Mouse (Mus musculus) limb, embryonic 10.5 days (tissue): ENCODE measurements around the gene Dscam. TPM values are rescaled to one million over a fixed set of nuclear protein-coding genes. Genes with fewer than 3 reads are reported as not detected.

ENCODE experiments used
- DNase-seq: peaks from one replicate; pipeline ENCODE4 v3.0.0-alpha.2; 2017; ENCODE audit warnings: low spot score
- H3K27ac ChIP-seq: fragments of 300-500 bp; sonication (generic); 2 replicates; pipeline ENCODE4 v1.5.1; 2016; ENCODE audit warnings: mild to moderate bottlenecking
- H3K27me3 ChIP-seq: fragments of 300-500 bp; sonication (generic); 2 replicates; pipeline ENCODE4 v1.6.1; 2016; ENCODE audit warnings: low read depth, mild to moderate bottlenecking; ENCODE audit not compliant: poor library complexity, severe bottlenecking
- H3K36me3 ChIP-seq: fragments of 300-500 bp; sonication (generic); 2 replicates; pipeline ENCODE4 v1.6.1; 2016; ENCODE audit warnings: mild to moderate bottlenecking, moderate library complexity
- H3K4me1 ChIP-seq: fragments of 300-500 bp; sonication (generic); 2 replicates; pipeline ENCODE4 v1.6.1; 2016
- H3K4me3 ChIP-seq: fragments of 300-500 bp; sonication (generic); 2 replicates; pipeline ENCODE4 v1.5.1; 2016; ENCODE audit warnings: mild to moderate bottlenecking, moderate library complexity
- H3K9me3 ChIP-seq: fragments of 300-500 bp; sonication (generic); replicated peaks from 2 replicates; pipeline ENCODE4 v1.6.1; 2016; ENCODE audit warnings: mild to moderate bottlenecking
- WGBS: fragments of 180-500 bp; shearing (Covaris S2); methylation state at CpG from one replicate; pipeline ENCODE4 v1.1.7; 2016; 5-methylcytosine and 5-hydroxymethylcytosine counted together
- polyA plus RNA-seq: library from polyadenylated mRNA; unstranded; fragments of >200 nt; fragmentation: Nextera tagmentation; extraction: Ambion mirVana; gene quantifications from 2 replicates; pipeline ENCODE4 v1.2.1, GENCODE M21; 2016

Dscam gene
- polyA plus RNA-seq, 1 experiment from 2014 or later = not detected

- Histone ChIP-seq H3K4me3 (no peak overlapping the region), H3K36me3 (no peaks in the 10 kb centered on the region), H3K27me3 (no peaks in the 10 kb centered on the region), H3K27ac (no peak overlapping the region), H3K9me3 (no peaks in the 10 kb centered on the region), H3K4me1 (0 out of 2 replicates have a peak, but pooled peaks cover 6% of the 10 kb centered on the region)
- 70% methylated on average over 5 of the region's 5 CpGs for WGBS
- DNase-seq = no peak
Observed at GRCm38 (mm10) chr16:96724591-96724990, 446.0 kb downstream of the Dscam start.

- H3K4me3 ChIP-seq = no peak overlapping the region
- no peak overlapping the region for H3K27ac ChIP-seq
- no peak for DNase-seq
- H3K4me1 ChIP-seq = 0 out of 2 replicates have a peak, but pooled peaks cover 6% of the 10 kb centered on the region
- 78% methylated on average over 3 of the region's 3 CpGs for WGBS
- no peaks in the 10 kb centered on the region for H3K9me3 ChIP-seq
- no peaks in the 10 kb centered on the region for H3K27me3 ChIP-seq
- H3K36me3 ChIP-seq = no peaks in the 10 kb centered on the region
Observed at GRCm38 (mm10) chr16:96724123-96724522, 446.4 kb downstream of the Dscam start.

- H3K4me3 ChIP-seq = no peak overlapping the region
- no peaks in the 10 kb centered on the region for H3K9me3 ChIP-seq
- no peak for DNase-seq
- WGBS = 84% methylated on average over 2 of the region's 2 CpGs
- H3K27me3 ChIP-seq = no peaks in the 10 kb centered on the region
- no peaks in the 10 kb centered on the region for H3K36me3 ChIP-seq
- no peak overlapping the region for H3K27ac ChIP-seq
- H3K4me1 ChIP-seq = 0 out of 2 replicates have a peak, but pooled peaks cover 6% of the 10 kb centered on the region
Observed at GRCm38 (mm10) chr16:96723066-96723669, 447.4 kb downstream of the Dscam start.

- WGBS = 73% methylated on average over 3 of the region's 3 CpGs
- Histone ChIP-seq H3K27ac (no peak overlapping the region), H3K27me3 (no peaks in the 10 kb centered on the region)
Observed at GRCm38 (mm10) chr16:96722135-96722534, 448.4 kb downstream of the Dscam start.

GRCm38 (mm10) chr16:96721241-96721640 lies 449.3 kb downstream of the Dscam start:
- Histone ChIP-seq H3K9me3 (no peaks in the 10 kb centered on the region), H3K27ac (no peak overlapping the region), H3K36me3 (no peaks in the 10 kb centered on the region), H3K27me3 (no peaks in the 10 kb centered on the region), H3K4me3 (no peak overlapping the region), H3K4me1 (0 out of 2 replicates have a peak, but pooled peaks cover 6% of the 10 kb centered on the region)
- WGBS = 74% methylated on average over 9 of the region's 9 CpGs
- DNase-seq = no peak

More at GRCm38 (mm10) chr16:96722135-96722534, 448.4 kb downstream of the Dscam start:
- Histone ChIP-seq H3K4me3 (no peak overlapping the region), H3K9me3 (no peaks in the 10 kb centered on the region), H3K36me3 (no peaks in the 10 kb centered on the region), H3K4me1 (0 out of 2 replicates have a peak, but pooled peaks cover 6% of the 10 kb centered on the region)
- no peak for DNase-seq

- no peaks in the 10 kb centered on the region for H3K27me3 ChIP-seq
- 0 out of 2 replicates have a peak, but pooled peaks cover 6% of the 10 kb centered on the region for H3K4me1 ChIP-seq
- no peak overlapping the region for H3K4me3 ChIP-seq
- H3K36me3 ChIP-seq = no peaks in the 10 kb centered on the region
- no peak overlapping the region for H3K27ac ChIP-seq
- H3K9me3 ChIP-seq = no peaks in the 10 kb centered on the region
- WGBS = 77% methylated on average over 5 of the region's 5 CpGs
- no peak for DNase-seq
Observed at GRCm38 (mm10) chr16:96720666-96721065, 449.9 kb downstream of the Dscam start.

GRCm38 (mm10) chr16:96718221-96718620 lies 452.3 kb downstream of the Dscam start:
- 7% methylated on average over 2 of the region's 2 CpGs for WGBS
- H3K36me3 ChIP-seq = no peaks in the 10 kb centered on the region
- no peak overlapping the region for H3K27ac ChIP-seq
- no peaks in the 10 kb centered on the region for H3K27me3 ChIP-seq
- H3K9me3 ChIP-seq = no peaks in the 10 kb centered on the region
- H3K4me1 ChIP-seq = no peaks in the 10 kb centered on the region
- H3K4me3 ChIP-seq = no peak overlapping the region
- DNase-seq = peak; percentile 42

GRCm38 (mm10) chr16:96716633-96717032 lies 453.9 kb downstream of the Dscam start:
- Histone ChIP-seq H3K27ac (no peak overlapping the region), H3K4me3 (no peak overlapping the region), H3K4me1 (no peaks in the 10 kb centered on the region), H3K9me3 (no peaks in the 10 kb centered on the region), H3K27me3 (no peaks in the 10 kb centered on the region), H3K36me3 (no peaks in the 10 kb centered on the region)
- DNase-seq = no peak
- WGBS = 94% methylated on average over 2 of the region's 2 CpGs

- Histone ChIP-seq H3K9me3 (no peaks in the 10 kb centered on the region), H3K27me3 (no peaks in the 10 kb centered on the region), H3K36me3 (no peaks in the 10 kb centered on the region), H3K4me1 (no peaks in the 10 kb centered on the region), H3K4me3 (no peak overlapping the region), H3K27ac (no peak overlapping the region)
- peak; percentile 57 for DNase-seq
- WGBS = 60% methylated on average over 4 of the region's 4 CpGs
Observed at GRCm38 (mm10) chr16:96711935-96712334, 458.6 kb downstream of the Dscam start.

- Histone ChIP-seq H3K27me3 (no peaks in the 10 kb centered on the region), H3K9me3 (no peaks in the 10 kb centered on the region), H3K36me3 (no peaks in the 10 kb centered on the region), H3K4me3 (no peak overlapping the region), H3K27ac (no peak overlapping the region), H3K4me1 (no peaks in the 10 kb centered on the region)
- DNase-seq = no peak
- WGBS = 88% methylated on average over 3 of the region's 3 CpGs
Observed at GRCm38 (mm10) chr16:96700551-96700950, 470.0 kb downstream of the Dscam start.

- no peak for DNase-seq
- 88% methylated on average over 4 of the region's 4 CpGs for WGBS
- Histone ChIP-seq H3K27ac (no peak overlapping the region), H3K9me3 (no peaks in the 10 kb centered on the region), H3K27me3 (no peaks in the 10 kb centered on the region), H3K4me1 (no peaks in the 10 kb centered on the region), H3K4me3 (no peak overlapping the region), H3K36me3 (no peaks in the 10 kb centered on the region)
Observed at GRCm38 (mm10) chr16:96695882-96696281, 474.7 kb downstream of the Dscam start.

- DNase-seq = no peak
- WGBS = 90% methylated on average over 6 of the region's 6 CpGs
- H3K27me3 ChIP-seq = no peaks in the 10 kb centered on the region
Observed at GRCm38 (mm10) chr16:96691576-96691975, 479.0 kb downstream of the Dscam start.

GRCm38 (mm10) chr16:96690052-96690451 lies 480.5 kb downstream of the Dscam start:
- no peak for DNase-seq

More at GRCm38 (mm10) chr16:96691576-96691975, 479.0 kb downstream of the Dscam start:
- no peaks in the 10 kb centered on the region for H3K9me3 ChIP-seq
- H3K27ac ChIP-seq = no peak overlapping the region
- no peaks in the 10 kb centered on the region for H3K4me1 ChIP-seq
- no peak overlapping the region for H3K4me3 ChIP-seq
- no peaks in the 10 kb centered on the region for H3K36me3 ChIP-seq

GRCm38 (mm10) chr16:96689419-96689818 lies 481.1 kb downstream of the Dscam start:
- no peak overlapping the region for H3K4me3 ChIP-seq
- H3K36me3 ChIP-seq = no peaks in the 10 kb centered on the region
- no peak overlapping the region for H3K27ac ChIP-seq
- H3K27me3 ChIP-seq = no peaks in the 10 kb centered on the region
- H3K4me1 ChIP-seq = no peaks in the 10 kb centered on the region
- 59% methylated on average over 1 of the region's 1 CpGs for WGBS
- DNase-seq = no peak
- no peaks in the 10 kb centered on the region for H3K9me3 ChIP-seq

More at GRCm38 (mm10) chr16:96690052-96690451, 480.5 kb downstream of the Dscam start:
- Histone ChIP-seq H3K4me1 (no peaks in the 10 kb centered on the region), H3K36me3 (no peaks in the 10 kb centered on the region), H3K27ac (no peak overlapping the region), H3K9me3 (no peaks in the 10 kb centered on the region), H3K27me3 (no peaks in the 10 kb centered on the region), H3K4me3 (no peak overlapping the region)
- WGBS = 13% methylated on average over 1 of the region's 2 CpGs
